Mouse (Mus musculus): Measurements from ENCODE around the gene Wwc2.

GRCm38 (mm10) chr8:47847161-47847560 is 143.6 kb downstream of the Wwc2 start:
- no peak for TF ChIP-seq SRF (IDR thresholded peaks at IDR 0.05; ENCODE audit: control insufficient read depth, insufficient read length, low read depth)
- TF ChIP-seq POLR2A (IDR thresholded peaks at IDR 0.05; ENCODE audit: insufficient read length, low read depth) = no peak
- TF ChIP-seq CEBPB (IDR thresholded peaks at IDR 0.05; ENCODE audit: insufficient read depth, poor library complexity, severe bottlenecking) = no peak
- TF ChIP-seq MAX (IDR thresholded peaks at IDR 0.05; ENCODE audit: low read depth) = no peak
- no peak for TF ChIP-seq USF1 (IDR thresholded peaks at IDR 0.05; ENCODE audit: low read depth)
- no peak for TF ChIP-seq MYOD1 (IDR thresholded peaks at IDR 0.05; ENCODE audit: control insufficient read depth in 1 of 3, insufficient read length in 2 of 3, low read depth in 2 of 3)
- TF ChIP-seq MYOG (IDR thresholded peaks at IDR 0.05; ENCODE audit: control insufficient read depth in 1 of 3, insufficient read depth in 1 of 3, insufficient read length in 2 of 3, low read depth in 2 of 3) = no peak
- no peak for TF ChIP-seq E2F4 (IDR thresholded peaks at IDR 0.05; ENCODE audit: insufficient read depth)
- TF ChIP-seq TCF12 (IDR thresholded peaks at IDR 0.05; ENCODE audit: insufficient read depth, poor library complexity, severe bottlenecking) = no peak

All from myocyte (in vitro differentiated cells).